Mouse (Mus musculus): ENCODE measurements around the gene Sfxn2. TPM values are rescaled to one million over a fixed set of nuclear protein-coding genes. Genes with fewer than 3 reads are reported as not detected.

The Sfxn2 gene
- polyA plus RNA-seq, 1 experiment = 6.5 TPM

- TF ChIP-seq POLR2A (IDR thresholded peaks at IDR 0.05; ENCODE audit: control insufficient read depth, extremely low read depth, insufficient read depth, low read length, poor library complexity) (no peak), CTCF (IDR thresholded peaks at IDR 0.05; ENCODE audit: borderline replicate concordance, control insufficient read depth, extremely low read depth, insufficient read depth, low read length, poor library complexity) (no peak)
- no peaks in the 10 kb centered on the region for H3K27me3 ChIP-seq (ENCODE audit: control insufficient read depth, insufficient read depth, low read length)
- no peaks in the 10 kb centered on the region for H3K4me1 ChIP-seq (replicated peaks; ENCODE audit: control insufficient read depth, insufficient read depth, low read length)
- no peak for DNase-seq
- 97% methylated on average over 8 of the region's 8 CpGs for WGBS
- H3K36me3 ChIP-seq (ENCODE audit: control insufficient read depth, insufficient read depth, low read length) = no peaks in the 10 kb centered on the region
- no peak overlapping the region for H3K27ac ChIP-seq (ENCODE audit: control insufficient read depth, insufficient read depth, low read length)
- no peak overlapping the region for H3K4me3 ChIP-seq (ENCODE audit: control insufficient read depth, insufficient read depth, low read length)
Measured at GRCm38 (mm10) chr19:46542750-46543149, 30.4 kb upstream of the Sfxn2 start.

GRCm38 (mm10) chr19:46547565-46547964 lies 25.6 kb upstream of the Sfxn2 start:
- no peaks in the 10 kb centered on the region for H3K4me1 ChIP-seq (replicated peaks; ENCODE audit: control insufficient read depth, insufficient read depth, low read length)
- H3K36me3 ChIP-seq (ENCODE audit: control insufficient read depth, insufficient read depth, low read length) = peaks cover 8% of the 10 kb centered on the region; the same call in 1 of the 2 replicates
- 91% methylated on average over 6 of the region's 6 CpGs for WGBS
- no peaks in the 10 kb centered on the region for H3K27me3 ChIP-seq (ENCODE audit: control insufficient read depth, insufficient read depth, low read length)
- H3K27ac ChIP-seq (ENCODE audit: control insufficient read depth, insufficient read depth, low read length) = no peak overlapping the region
- H3K4me3 ChIP-seq (ENCODE audit: control insufficient read depth, insufficient read depth, low read length) = no peak overlapping the region
- DNase-seq = no peak
- TF ChIP-seq POLR2A (IDR thresholded peaks at IDR 0.05; ENCODE audit: control insufficient read depth, extremely low read depth, insufficient read depth, low read length, poor library complexity) (no peak), CTCF (IDR thresholded peaks at IDR 0.05; ENCODE audit: borderline replicate concordance, control insufficient read depth, extremely low read depth, insufficient read depth, low read length, poor library complexity) (no peak)

DNA sequence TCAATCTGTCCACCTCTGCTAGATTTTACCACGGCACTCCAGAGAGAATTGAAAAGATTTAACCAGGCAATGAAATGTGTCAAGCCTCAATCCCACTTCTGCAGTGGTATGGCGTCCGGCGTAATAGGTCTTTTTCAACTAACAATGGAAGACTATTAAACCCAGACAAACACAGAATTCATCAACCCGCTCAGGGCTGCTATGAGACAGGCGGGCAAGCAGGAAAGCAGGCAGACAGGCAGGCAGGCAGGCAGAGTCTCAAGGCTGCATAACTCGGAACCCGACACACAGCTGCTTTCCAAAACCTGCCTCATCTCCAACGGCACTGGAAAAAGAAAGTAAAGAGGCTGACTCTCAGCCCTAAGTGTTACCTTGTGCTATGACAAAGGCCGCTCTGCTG lies 25.1 kb upstream of the Sfxn2 start:
- WGBS = 94% methylated on average over 10 of the region's 10 CpGs
- Histone ChIP-seq H3K27ac (ENCODE audit: control insufficient read depth, insufficient read depth, low read length) (no peak overlapping the region), H3K4me1 (replicated peaks; ENCODE audit: control insufficient read depth, insufficient read depth, low read length) (no peaks in the 10 kb centered on the region)

DNA sequence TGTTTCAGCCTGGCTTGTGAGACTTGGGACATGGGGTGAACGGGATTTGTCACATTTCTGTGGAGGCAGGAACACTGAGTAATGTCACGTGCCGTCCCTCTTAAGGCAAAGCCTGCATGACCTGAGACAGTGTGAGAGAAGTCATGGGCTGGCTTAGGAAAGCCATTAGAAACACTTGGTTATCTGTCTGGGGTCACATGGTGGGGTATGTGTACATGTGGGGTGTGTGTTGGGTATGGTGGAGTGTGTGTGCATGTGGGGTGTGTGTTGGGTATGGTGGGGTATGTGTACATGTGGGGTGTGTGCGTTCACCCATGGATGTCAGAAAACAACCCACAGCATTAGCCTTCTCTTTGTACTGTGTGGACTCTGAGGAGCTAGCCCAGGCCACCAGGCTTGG lies 22.8 kb upstream of the Sfxn2 start:
- Histone ChIP-seq H3K4me3 (ENCODE audit: control insufficient read depth, insufficient read depth, low read length) (no peak overlapping the region), H3K36me3 (ENCODE audit: control insufficient read depth, insufficient read depth, low read length) (peaks cover 8% of the 10 kb centered on the region; the same call in 1 of the 2 replicates), H3K27ac (ENCODE audit: control insufficient read depth, insufficient read depth, low read length) (no peak overlapping the region), H3K4me1 (replicated peaks; ENCODE audit: control insufficient read depth, insufficient read depth, low read length) (no peaks in the 10 kb centered on the region), H3K27me3 (ENCODE audit: control insufficient read depth, insufficient read depth, low read length) (no peaks in the 10 kb centered on the region)
- DNase-seq = no peak
- 98% methylated on average over 4 of the region's 4 CpGs for WGBS
- TF ChIP-seq CTCF (IDR thresholded peaks at IDR 0.05; ENCODE audit: borderline replicate concordance, control insufficient read depth, extremely low read depth, insufficient read depth, low read length, poor library complexity) (no peak), POLR2A (IDR thresholded peaks at IDR 0.05; ENCODE audit: control insufficient read depth, extremely low read depth, insufficient read depth, low read length, poor library complexity) (no peak)

More for the DNA sequence above, 25.1 kb upstream of the Sfxn2 start:
- H3K4me3 ChIP-seq (ENCODE audit: control insufficient read depth, insufficient read depth, low read length) = no peak overlapping the region
- DNase-seq = no peak
- peaks cover 8% of the 10 kb centered on the region; the same call in 1 of the 2 replicates for H3K36me3 ChIP-seq (ENCODE audit: control insufficient read depth, insufficient read depth, low read length)
- H3K27me3 ChIP-seq (ENCODE audit: control insufficient read depth, insufficient read depth, low read length) = no peaks in the 10 kb centered on the region
- TF ChIP-seq POLR2A (IDR thresholded peaks at IDR 0.05; ENCODE audit: control insufficient read depth, extremely low read depth, insufficient read depth, low read length, poor library complexity) (no peak), CTCF (IDR thresholded peaks at IDR 0.05; ENCODE audit: borderline replicate concordance, control insufficient read depth, extremely low read depth, insufficient read depth, low read length, poor library complexity) (no peak)

- Histone ChIP-seq H3K27ac (ENCODE audit: control insufficient read depth, insufficient read depth, low read length) (no peak overlapping the region), H3K4me3 (ENCODE audit: control insufficient read depth, insufficient read depth, low read length) (no peak overlapping the region), H3K27me3 (ENCODE audit: control insufficient read depth, insufficient read depth, low read length) (no peaks in the 10 kb centered on the region), H3K4me1 (replicated peaks; ENCODE audit: control insufficient read depth, insufficient read depth, low read length) (no peaks in the 10 kb centered on the region), H3K36me3 (ENCODE audit: control insufficient read depth, insufficient read depth, low read length) (peaks cover 8% of the 10 kb centered on the region; the same call in 1 of the 2 replicates)
- WGBS = 91% methylated on average over 4 of the region's 4 CpGs
- DNase-seq = no peak
- TF ChIP-seq POLR2A (IDR thresholded peaks at IDR 0.05; ENCODE audit: control insufficient read depth, extremely low read depth, insufficient read depth, low read length, poor library complexity) = no peak
- TF ChIP-seq CTCF (IDR thresholded peaks at IDR 0.05; ENCODE audit: borderline replicate concordance, control insufficient read depth, extremely low read depth, insufficient read depth, low read length, poor library complexity) = no peak
Measured at GRCm38 (mm10) chr19:46552496-46552895, 20.7 kb upstream of the Sfxn2 start.

DNA sequence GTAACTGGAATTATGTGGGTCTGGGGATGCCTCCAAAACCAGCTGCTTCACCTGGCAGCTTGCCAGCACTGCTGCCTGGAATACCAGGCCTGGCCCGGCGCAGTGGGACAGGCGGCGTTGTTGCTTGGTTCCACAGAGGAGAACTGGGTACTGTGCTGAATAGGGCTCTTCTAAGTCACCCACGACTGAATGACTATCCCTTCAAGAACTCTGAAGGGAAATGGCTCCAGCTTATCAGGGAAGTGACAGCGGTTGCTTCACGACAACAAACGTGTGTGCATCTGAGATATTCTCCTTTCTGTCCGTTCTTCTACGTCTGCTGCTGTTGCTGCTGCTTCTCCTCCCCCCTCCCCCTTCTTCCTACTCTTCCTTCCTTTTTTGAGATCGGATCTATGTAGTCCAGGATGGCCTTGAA lies 19.6 kb upstream of the Sfxn2 start:
- Histone ChIP-seq H3K4me3 (ENCODE audit: control insufficient read depth, insufficient read depth, low read length) (no peak overlapping the region), H3K27ac (ENCODE audit: control insufficient read depth, insufficient read depth, low read length) (no peak overlapping the region), H3K36me3 (ENCODE audit: control insufficient read depth, insufficient read depth, low read length) (peaks cover 8% of the 10 kb centered on the region; the same call in 1 of the 2 replicates), H3K4me1 (replicated peaks; ENCODE audit: control insufficient read depth, insufficient read depth, low read length) (peaks cover 1% of the 10 kb centered on the region; the same call in 1 of the 2 replicates), H3K27me3 (ENCODE audit: control insufficient read depth, insufficient read depth, low read length) (no peaks in the 10 kb centered on the region)
- TF ChIP-seq POLR2A (IDR thresholded peaks at IDR 0.05; ENCODE audit: control insufficient read depth, extremely low read depth, insufficient read depth, low read length, poor library complexity) = no peak
- no peak for TF ChIP-seq CTCF (IDR thresholded peaks at IDR 0.05; ENCODE audit: borderline replicate concordance, control insufficient read depth, extremely low read depth, insufficient read depth, low read length, poor library complexity)
- no peak for DNase-seq
- WGBS = 77% methylated on average over 11 of the region's 11 CpGs

GRCm38 (mm10) chr19:46558009-46558408 lies 15.2 kb upstream of the Sfxn2 start:
- H3K4me1 ChIP-seq (replicated peaks; ENCODE audit: control insufficient read depth, insufficient read depth, low read length) = peaks cover 11% of the 10 kb centered on the region
- no peaks in the 10 kb centered on the region for H3K36me3 ChIP-seq (ENCODE audit: control insufficient read depth, insufficient read depth, low read length)
- H3K27ac ChIP-seq (ENCODE audit: control insufficient read depth, insufficient read depth, low read length) = no peak overlapping the region
- DNase-seq = no peak
- WGBS = 93% methylated on average over 8 of the region's 8 CpGs
- TF ChIP-seq POLR2A (IDR thresholded peaks at IDR 0.05; ENCODE audit: control insufficient read depth, extremely low read depth, insufficient read depth, low read length, poor library complexity) = no peak
- TF ChIP-seq CTCF (IDR thresholded peaks at IDR 0.05; ENCODE audit: borderline replicate concordance, control insufficient read depth, extremely low read depth, insufficient read depth, low read length, poor library complexity) = no peak
- no peaks in the 10 kb centered on the region for H3K27me3 ChIP-seq (ENCODE audit: control insufficient read depth, insufficient read depth, low read length)
- H3K4me3 ChIP-seq (ENCODE audit: control insufficient read depth, insufficient read depth, low read length) = no peak overlapping the region

Measured in thymus, adult 2 months (tissue).